Mouse (Mus musculus) erythroblast, embryonic 14.5 days (primary cell): ENCODE measurements around the gene Cldn11.

Experiments
- GATA1 ChIP-seq: IDR thresholded peaks from 2 replicates; pipeline ENCODE4 v1.6.1; 2012; ENCODE audit warnings: low read length, inconsistent platforms, mixed read lengths
- TAL1 ChIP-seq: IDR thresholded peaks from 3 replicates; pipeline ENCODE4 v1.6.1; 2012; ENCODE audit warnings: low read length, inconsistent platforms, mixed read lengths

DNA sequence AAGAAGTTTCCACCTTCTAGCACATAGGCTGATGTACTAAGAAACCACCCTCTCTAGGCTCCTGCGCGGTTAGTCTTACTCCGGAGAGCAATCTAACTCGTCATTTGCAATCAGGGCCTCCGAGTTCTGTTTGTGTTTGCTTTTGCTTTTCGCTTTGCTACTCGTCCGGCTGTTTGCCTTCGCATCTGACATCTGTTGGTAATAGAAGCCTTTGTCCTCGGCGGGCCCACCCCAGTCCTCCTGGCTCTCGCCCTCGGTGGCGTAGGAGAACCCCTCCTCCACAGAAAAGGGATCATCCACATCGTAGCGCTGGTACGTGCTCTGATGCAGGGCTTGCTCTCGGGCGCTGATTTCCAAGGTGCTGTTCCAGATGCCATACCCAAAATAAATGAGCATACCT lies 59.3 kb downstream of the Cldn11 start:
- TF ChIP-seq GATA1: no peak
- TF ChIP-seq TAL1: no peak
